Mouse (Mus musculus): ENCODE data around the gene Npnt. TPM values are rescaled to one million over a fixed set of nuclear protein-coding genes. Genes with fewer than 3 reads are reported as not detected.

The Npnt gene
- polyA plus RNA-seq, 1 experiment = 22.5 TPM

DNA sequence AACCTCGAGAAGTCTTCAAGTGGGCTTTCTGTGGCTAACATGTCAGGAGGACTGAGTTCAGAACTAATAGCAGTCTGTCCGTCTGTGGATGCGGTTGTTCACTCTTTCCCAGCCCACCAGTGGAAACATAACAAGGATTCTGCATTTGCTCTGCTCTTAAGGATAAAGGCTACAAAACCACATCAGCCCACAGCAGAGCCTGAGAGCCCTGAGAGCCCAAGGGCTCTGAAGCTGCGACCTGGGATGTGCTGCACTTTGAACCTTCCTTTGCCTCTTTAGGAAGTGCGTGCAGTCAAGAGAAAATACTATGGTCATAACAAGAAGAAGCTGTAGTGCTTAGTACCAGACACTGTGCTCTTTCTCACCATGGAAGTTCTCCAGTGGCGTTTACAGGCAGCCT, 7.3 kb downstream of the Npnt start:
- no peak overlapping the region for H3K27ac ChIP-seq (ENCODE audit: insufficient read depth, low read length)
- H3K4me1 ChIP-seq (ENCODE audit: control insufficient read depth, insufficient read depth, low read length) = 0 out of 2 replicates have a peak, but pooled peaks cover 1% of the 10 kb centered on the region
- TF ChIP-seq CTCF (IDR thresholded peaks at IDR 0.05; ENCODE audit: extremely low read depth, insufficient read depth, low read length) (no peak), POLR2A (IDR thresholded peaks at IDR 0.05; ENCODE audit: extremely low read depth, insufficient read depth, low read length) (no peak)
- no peak overlapping the region for H3K4me3 ChIP-seq (ENCODE audit: insufficient read depth, low read length)

DNA sequence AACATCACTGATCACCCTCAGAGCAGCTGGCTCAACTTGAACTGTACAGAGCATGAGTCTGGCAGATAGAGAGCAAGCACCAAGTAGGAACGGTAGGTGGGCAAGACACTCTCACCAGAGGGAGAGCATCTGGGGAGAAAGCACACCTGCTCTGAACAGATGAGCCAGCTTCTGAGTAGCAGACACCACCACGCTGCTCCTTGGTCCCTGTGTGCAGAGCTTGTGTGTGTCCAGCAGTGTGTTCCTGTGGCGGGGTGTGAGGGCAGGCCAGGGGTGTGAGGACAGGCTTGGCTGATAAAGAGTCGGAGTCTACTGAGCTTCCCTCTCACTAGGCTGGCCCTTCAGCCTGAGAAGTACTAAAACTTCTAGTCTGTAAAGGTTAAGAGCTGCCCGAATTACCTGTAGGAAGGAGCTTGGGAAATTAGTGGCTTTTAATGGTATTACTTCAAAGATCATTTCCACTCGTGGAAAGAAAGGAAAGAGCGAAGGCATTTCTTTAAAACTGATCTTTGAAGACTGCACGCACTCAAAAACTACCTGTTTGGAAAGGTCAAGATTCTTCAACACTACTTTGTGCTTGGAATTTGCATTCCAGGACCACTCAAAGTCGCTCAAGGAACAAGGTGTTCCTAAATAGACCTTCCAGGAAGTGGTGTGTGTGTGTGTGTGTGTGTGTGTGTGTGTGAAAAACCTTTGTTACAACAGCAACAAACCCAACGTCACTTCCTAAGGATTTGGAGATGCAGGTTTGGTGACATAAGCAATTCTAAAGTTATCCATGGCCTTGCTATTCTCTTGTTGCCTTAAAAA, 9.7 kb downstream of the Npnt start:
- peaks cover 1% of the 10 kb centered on the region; the same call in 1 of the 2 replicates for H3K4me1 ChIP-seq (ENCODE audit: control insufficient read depth, insufficient read depth, low read length)
- no peak overlapping the region for H3K4me3 ChIP-seq (ENCODE audit: insufficient read depth, low read length)
- TF ChIP-seq CTCF (IDR thresholded peaks at IDR 0.05; ENCODE audit: extremely low read depth, insufficient read depth, low read length) (no peak), POLR2A (IDR thresholded peaks at IDR 0.05; ENCODE audit: extremely low read depth, insufficient read depth, low read length) (no peak)
- H3K27ac ChIP-seq (ENCODE audit: insufficient read depth, low read length) = no peak overlapping the region

DNA sequence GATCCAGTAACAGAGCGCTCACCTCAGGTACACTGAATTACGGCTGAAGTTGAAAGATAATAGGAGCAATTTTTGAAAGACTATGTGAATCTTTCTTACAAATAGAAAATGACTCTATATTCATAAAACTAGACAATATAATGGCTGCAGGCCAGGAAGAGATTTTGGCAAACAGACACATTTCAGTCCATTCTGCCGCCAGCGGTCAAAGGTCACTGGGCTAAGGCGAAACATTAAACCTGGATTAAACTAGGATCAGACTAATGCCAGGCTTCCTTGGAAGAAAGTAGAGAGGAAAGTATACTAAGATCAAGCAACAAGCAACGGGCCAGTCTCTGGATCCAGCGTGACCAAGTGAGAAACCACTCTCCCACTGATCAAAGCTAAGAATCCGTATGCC, 11.1 kb downstream of the Npnt start:
- Histone ChIP-seq H3K27ac (ENCODE audit: insufficient read depth, low read length) (no peak overlapping the region), H3K4me3 (ENCODE audit: insufficient read depth, low read length) (no peak overlapping the region)
- TF ChIP-seq CTCF (IDR thresholded peaks at IDR 0.05; ENCODE audit: extremely low read depth, insufficient read depth, low read length) = no peak
- TF ChIP-seq POLR2A (IDR thresholded peaks at IDR 0.05; ENCODE audit: extremely low read depth, insufficient read depth, low read length) = no peak

DNA sequence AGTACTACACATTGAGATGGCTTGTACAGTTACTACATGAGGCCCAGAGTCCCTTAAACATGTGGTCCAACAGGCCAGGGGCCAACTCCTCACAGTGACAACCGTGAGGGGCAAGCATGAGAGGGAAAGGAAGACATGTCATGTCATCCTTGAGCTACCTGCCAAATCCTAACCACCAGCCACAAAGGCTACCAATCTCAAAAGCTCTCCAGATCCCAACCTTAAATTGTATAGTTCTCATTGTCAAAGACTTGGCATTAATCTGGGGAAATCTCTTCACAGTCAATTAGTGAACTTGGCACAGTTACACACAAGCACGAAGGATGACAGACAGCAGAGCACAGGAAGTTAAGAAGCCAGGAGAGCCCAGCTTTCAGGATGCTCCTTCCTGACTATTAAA, 15.4 kb downstream of the Npnt start:
- Histone ChIP-seq H3K4me3 (ENCODE audit: insufficient read depth, low read length) (no peak overlapping the region), H3K27ac (ENCODE audit: insufficient read depth, low read length) (no peak overlapping the region)
- no peak for TF ChIP-seq CTCF (IDR thresholded peaks at IDR 0.05; ENCODE audit: extremely low read depth, insufficient read depth, low read length)
- TF ChIP-seq POLR2A (IDR thresholded peaks at IDR 0.05; ENCODE audit: extremely low read depth, insufficient read depth, low read length) = no peak

More for the DNA sequence above, 11.1 kb downstream of the Npnt start:
- peaks cover 1% of the 10 kb centered on the region; the same call in 1 of the 2 replicates for H3K4me1 ChIP-seq (ENCODE audit: control insufficient read depth, insufficient read depth, low read length)

DNA sequence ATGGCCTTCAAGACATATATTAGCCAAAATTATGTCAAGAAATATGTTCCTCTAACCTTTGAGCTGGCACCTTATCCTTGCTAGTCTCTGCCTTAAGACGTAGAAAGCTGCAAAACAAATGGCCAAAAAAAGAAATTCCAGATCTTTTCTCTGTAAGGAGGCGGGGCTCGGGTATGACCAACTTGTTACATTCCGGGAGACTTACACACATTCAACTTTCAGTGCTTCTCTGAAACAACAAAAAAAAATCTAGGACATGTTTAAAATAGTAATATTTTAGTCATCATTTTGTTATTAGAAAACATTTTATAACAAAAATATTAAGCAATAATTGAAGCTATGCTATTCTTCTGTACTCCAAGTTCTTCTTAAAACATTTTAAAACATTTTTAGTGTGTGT, 18.6 kb downstream of the Npnt start:
- TF ChIP-seq POLR2A (IDR thresholded peaks at IDR 0.05; ENCODE audit: extremely low read depth, insufficient read depth, low read length) (no peak), CTCF (IDR thresholded peaks at IDR 0.05; ENCODE audit: extremely low read depth, insufficient read depth, low read length) (no peak)
- Histone ChIP-seq H3K27ac (ENCODE audit: insufficient read depth, low read length) (no peak overlapping the region), H3K4me3 (ENCODE audit: insufficient read depth, low read length) (no peak overlapping the region), H3K4me1 (ENCODE audit: control insufficient read depth, insufficient read depth, low read length) (peaks cover 2% of the 10 kb centered on the region; the same call in 1 of the 2 replicates)

More for the DNA sequence above, 15.4 kb downstream of the Npnt start:
- H3K4me1 ChIP-seq (ENCODE audit: control insufficient read depth, insufficient read depth, low read length) = peaks cover 1% of the 10 kb centered on the region; the same call in 1 of the 2 replicates

DNA sequence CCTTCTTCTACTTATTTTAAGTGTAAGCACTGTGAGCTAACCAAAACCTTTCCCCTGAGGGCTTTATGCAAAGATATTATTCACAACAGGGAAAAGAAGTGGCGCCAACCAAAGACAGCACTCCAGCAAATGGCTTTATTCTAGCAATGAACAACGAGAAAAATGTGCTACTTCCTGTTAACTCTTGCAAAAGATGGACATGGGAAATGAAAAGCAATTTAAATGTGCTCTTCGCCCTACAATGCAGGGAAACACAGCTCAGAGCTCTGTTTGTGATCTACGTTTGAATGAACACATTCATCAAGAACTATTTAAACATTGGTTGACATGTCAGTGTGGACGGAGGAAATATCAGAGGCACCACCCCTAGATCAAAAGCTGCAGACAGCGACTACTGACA, 20.2 kb downstream of the Npnt start:
- TF ChIP-seq POLR2A (IDR thresholded peaks at IDR 0.05; ENCODE audit: extremely low read depth, insufficient read depth, low read length) (no peak), CTCF (IDR thresholded peaks at IDR 0.05; ENCODE audit: extremely low read depth, insufficient read depth, low read length) (no peak)
- no peak overlapping the region for H3K27ac ChIP-seq (ENCODE audit: insufficient read depth, low read length)
- H3K4me1 ChIP-seq (ENCODE audit: control insufficient read depth, insufficient read depth, low read length) = peaks cover 2% of the 10 kb centered on the region; the same call in 1 of the 2 replicates
- no peak overlapping the region for H3K4me3 ChIP-seq (ENCODE audit: insufficient read depth, low read length)

DNA sequence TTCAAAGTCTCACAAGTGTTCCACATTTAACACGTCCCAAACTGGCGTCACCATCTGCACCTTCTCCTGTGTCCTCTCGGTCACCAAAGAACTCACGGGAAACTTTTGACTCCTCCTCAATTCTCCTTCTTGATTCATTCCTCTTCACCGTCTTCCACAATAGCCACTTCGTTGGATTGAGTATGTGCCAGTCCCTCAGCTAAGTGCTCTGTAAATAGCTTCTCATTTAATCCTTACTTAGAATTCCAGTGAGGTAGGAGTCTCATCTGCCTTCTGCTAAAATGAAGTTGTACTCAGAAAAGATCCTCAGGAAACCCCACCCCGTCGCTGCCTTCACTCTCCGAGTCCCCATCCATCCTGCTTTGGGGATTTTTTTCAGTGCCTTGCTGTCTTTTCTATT, 21.9 kb downstream of the Npnt start:
- TF ChIP-seq POLR2A (IDR thresholded peaks at IDR 0.05; ENCODE audit: extremely low read depth, insufficient read depth, low read length) = no peak
- no peak for TF ChIP-seq CTCF (IDR thresholded peaks at IDR 0.05; ENCODE audit: extremely low read depth, insufficient read depth, low read length)
- Histone ChIP-seq H3K4me1 (ENCODE audit: control insufficient read depth, insufficient read depth, low read length) (peaks cover 2% of the 10 kb centered on the region; the same call in 1 of the 2 replicates), H3K4me3 (ENCODE audit: insufficient read depth, low read length) (no peak overlapping the region), H3K27ac (ENCODE audit: insufficient read depth, low read length) (no peak overlapping the region)

DNA sequence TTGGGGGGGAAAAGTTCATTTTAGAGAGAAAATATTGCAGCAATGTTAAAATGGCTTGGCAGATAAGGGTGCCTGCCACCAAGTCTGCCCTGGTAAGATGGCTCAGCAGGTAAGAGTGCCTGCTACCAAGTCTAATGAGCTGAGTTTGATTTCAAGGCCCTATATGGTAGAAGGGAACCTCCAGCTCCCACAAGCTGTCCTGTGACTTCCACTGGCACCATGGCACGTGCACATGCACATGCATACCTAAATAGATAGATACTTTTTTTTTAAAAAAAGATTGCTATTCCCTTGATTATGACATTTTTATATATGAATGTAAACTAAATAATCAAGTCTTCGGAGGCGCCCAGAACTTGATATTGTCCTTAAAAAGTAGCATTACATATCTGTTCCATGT, 30.3 kb downstream of the Npnt start:
- no peak overlapping the region for H3K27ac ChIP-seq (ENCODE audit: insufficient read depth, low read length)
- no peak overlapping the region for H3K4me3 ChIP-seq (ENCODE audit: insufficient read depth, low read length)
- no peaks in the 10 kb centered on the region for H3K4me1 ChIP-seq (ENCODE audit: control insufficient read depth, insufficient read depth, low read length)
- TF ChIP-seq CTCF (IDR thresholded peaks at IDR 0.05; ENCODE audit: extremely low read depth, insufficient read depth, low read length) (no peak), POLR2A (IDR thresholded peaks at IDR 0.05; ENCODE audit: extremely low read depth, insufficient read depth, low read length) (no peak)

DNA sequence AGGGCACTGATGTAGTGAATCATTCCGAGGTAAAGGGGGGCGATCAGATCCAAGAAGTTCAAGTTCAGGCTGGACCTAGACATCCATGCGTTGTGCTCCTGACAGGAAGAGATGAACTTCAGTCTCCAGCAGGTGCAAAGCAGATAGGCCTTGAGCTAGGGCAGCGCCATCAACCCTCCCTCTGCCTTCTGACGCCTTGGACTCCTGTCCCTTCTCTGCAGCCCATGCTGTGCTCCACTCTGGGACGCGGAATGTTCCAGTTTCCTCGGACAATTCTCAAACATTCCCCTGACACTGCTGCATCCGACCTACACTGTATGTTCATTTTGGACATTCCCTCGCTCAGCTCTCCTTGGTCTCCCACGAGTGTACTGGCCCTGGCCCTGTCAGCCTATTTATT, 30.9 kb downstream of the Npnt start:
- no peak for TF ChIP-seq POLR2A (IDR thresholded peaks at IDR 0.05; ENCODE audit: extremely low read depth, insufficient read depth, low read length)
- no peak for TF ChIP-seq CTCF (IDR thresholded peaks at IDR 0.05; ENCODE audit: extremely low read depth, insufficient read depth, low read length)
- H3K4me1 ChIP-seq (ENCODE audit: control insufficient read depth, insufficient read depth, low read length) = no peaks in the 10 kb centered on the region
- H3K4me3 ChIP-seq (ENCODE audit: insufficient read depth, low read length) = no peak overlapping the region
- H3K27ac ChIP-seq (ENCODE audit: insufficient read depth, low read length) = no peak overlapping the region

Data from cortical plate, adult 2 months (tissue).